Mouse (Mus musculus): ENCODE data around the gene Qrfp. TPM values are rescaled to one million over a fixed set of nuclear protein-coding genes. Genes with fewer than 3 reads are reported as not detected.

The Qrfp gene
- polyA plus RNA-seq, 1 experiment = 1.5 TPM

DNA sequence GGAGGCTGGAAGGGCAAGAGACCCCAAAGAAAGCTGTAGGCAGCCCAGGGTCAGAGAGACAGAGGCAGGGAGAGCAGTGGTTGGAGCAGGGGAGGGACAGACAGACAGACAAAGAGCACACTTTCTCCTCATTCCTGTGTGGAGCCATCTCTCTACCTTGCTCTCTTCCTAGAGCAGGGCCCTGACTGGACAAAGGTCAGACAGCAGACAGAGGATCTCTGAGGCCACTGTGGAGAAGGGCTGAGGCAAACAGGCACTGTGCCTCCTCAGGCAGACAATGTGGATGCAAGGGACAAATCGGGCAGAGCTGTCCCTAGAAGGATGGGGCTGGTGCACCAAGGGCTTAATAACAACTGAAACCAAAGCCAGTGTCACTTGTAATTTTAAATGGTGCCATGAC lies 28.5 kb upstream of the Qrfp start:
- TF ChIP-seq USF1 (IDR thresholded peaks at IDR 0.05; ENCODE audit: low read depth) (no peak), REST (IDR thresholded peaks at IDR 0.05; ENCODE audit: insufficient read depth, insufficient read length) (no peak), E2F4 (IDR thresholded peaks at IDR 0.05; ENCODE audit: insufficient read depth) (no peak), TCF12 (IDR thresholded peaks at IDR 0.05; ENCODE audit: insufficient read depth, poor library complexity, severe bottlenecking) (no peak), CEBPB (IDR thresholded peaks at IDR 0.05; ENCODE audit: insufficient read depth, poor library complexity, severe bottlenecking) (no peak), POLR2AphosphoS2 (IDR thresholded peaks at IDR 0.05; ENCODE audit: insufficient read length, low read depth) (no peak), SRF (IDR thresholded peaks at IDR 0.05; ENCODE audit: control insufficient read depth, insufficient read length, low read depth) (no peak), MYOG (IDR thresholded peaks at IDR 0.05; ENCODE audit: control insufficient read depth in 1 of 3, insufficient read depth in 1 of 3, insufficient read length in 2 of 3, low read depth in 2 of 3) (no peak), POLR2A (IDR thresholded peaks at IDR 0.05; ENCODE audit: insufficient read length, low read depth) (no peak)

DNA sequence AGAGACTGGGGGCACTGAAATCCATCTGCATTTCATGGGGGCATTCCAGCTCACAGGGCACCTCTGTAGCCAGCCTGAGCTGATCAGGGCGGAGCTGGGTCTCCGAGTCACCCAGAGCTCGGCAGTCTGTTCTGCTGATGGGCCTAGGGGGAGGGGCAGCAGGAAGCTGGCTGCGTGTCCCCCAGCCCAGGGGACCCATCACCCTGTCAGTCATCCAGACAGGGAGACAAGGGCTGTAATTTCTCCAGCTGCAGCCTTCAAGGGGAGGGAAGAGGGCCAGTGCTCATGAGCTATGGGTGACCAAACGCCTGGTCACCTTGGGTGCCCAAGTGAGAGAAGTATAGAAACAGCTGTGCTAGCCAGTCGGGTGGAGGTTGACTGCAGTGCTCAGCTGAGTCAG lies 26.6 kb upstream of the Qrfp start:
- Histone ChIP-seq H3K4me2 (ENCODE audit: low read depth) (peak overlapping the region; percentile 12), H3K36me3 (ENCODE audit: control insufficient read depth, insufficient read depth) (no peaks in the 10 kb centered on the region), H3K4me3 (no peak overlapping the region), H3K79me2 (ENCODE audit: control insufficient read depth, insufficient read depth) (no peaks in the 10 kb centered on the region), H3ac (ENCODE audit: control insufficient read depth, insufficient read length) (no peak overlapping the region), H3K27me3 (ENCODE audit: control insufficient read depth, insufficient read depth, insufficient read length) (peaks cover 31% of the 10 kb centered on the region)
- TF ChIP-seq TCF12 (IDR thresholded peaks at IDR 0.05; ENCODE audit: insufficient read depth, poor library complexity, severe bottlenecking) (no peak), MYOD1 (IDR thresholded peaks at IDR 0.05; ENCODE audit: control insufficient read depth in 1 of 3, insufficient read length in 2 of 3, low read depth in 2 of 3) (peak in 1 of 3 experiments; percentile 20)

More for the DNA sequence above, 28.5 kb upstream of the Qrfp start:
- no peaks in the 10 kb centered on the region for H3K79me2 ChIP-seq (ENCODE audit: control insufficient read depth, insufficient read depth)
- peaks cover 42% of the 10 kb centered on the region for H3K27me3 ChIP-seq (ENCODE audit: control insufficient read depth, insufficient read depth, insufficient read length)
- no peaks in the 10 kb centered on the region for H3K36me3 ChIP-seq (ENCODE audit: control insufficient read depth, insufficient read depth)
- H3K4me2 ChIP-seq (ENCODE audit: low read depth) = no peak overlapping the region
- no peak overlapping the region for H3ac ChIP-seq (ENCODE audit: control insufficient read depth, insufficient read length)
- no peak overlapping the region for H3K4me3 ChIP-seq

DNA sequence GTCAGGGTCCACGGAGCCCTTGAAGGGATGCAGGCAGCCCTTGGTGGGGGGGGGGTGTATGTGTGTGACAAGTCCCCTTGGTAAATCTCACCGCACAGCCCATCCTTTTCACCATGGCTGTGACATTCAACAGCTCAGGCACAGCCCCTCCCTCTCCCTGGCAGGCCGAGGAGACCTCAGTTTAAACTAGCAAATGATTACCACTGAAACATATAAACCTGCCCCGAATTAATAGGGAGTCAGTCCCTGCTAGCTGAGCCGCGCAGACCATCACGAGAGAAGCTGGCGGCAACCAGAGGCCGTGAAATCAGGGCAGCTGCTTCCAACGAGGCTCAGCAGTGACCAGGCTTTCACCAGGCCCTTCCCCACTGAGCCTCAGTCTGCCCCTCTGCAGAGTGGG lies 25.7 kb upstream of the Qrfp start:
- Histone ChIP-seq H3K4me3 (no peak overlapping the region), H3K79me2 (ENCODE audit: control insufficient read depth, insufficient read depth) (no peaks in the 10 kb centered on the region), H3ac (ENCODE audit: control insufficient read depth, insufficient read length) (no peak overlapping the region), H3K27me3 (ENCODE audit: control insufficient read depth, insufficient read depth, insufficient read length) (peaks cover 24% of the 10 kb centered on the region), H3K36me3 (ENCODE audit: control insufficient read depth, insufficient read depth) (no peaks in the 10 kb centered on the region), H3K4me2 (ENCODE audit: low read depth) (no peak overlapping the region)
- TF ChIP-seq POLR2AphosphoS2 (IDR thresholded peaks at IDR 0.05; ENCODE audit: insufficient read length, low read depth) (no peak), TCF3 (IDR thresholded peaks at IDR 0.05; ENCODE audit: insufficient read length, low read depth) (no peak), TCF12 (IDR thresholded peaks at IDR 0.05; ENCODE audit: insufficient read depth, poor library complexity, severe bottlenecking) (no peak), USF1 (IDR thresholded peaks at IDR 0.05; ENCODE audit: low read depth) (no peak), MYOD1 (IDR thresholded peaks at IDR 0.05; ENCODE audit: control insufficient read depth in 1 of 3, insufficient read length in 2 of 3, low read depth in 2 of 3) (no peak), SRF (IDR thresholded peaks at IDR 0.05; ENCODE audit: control insufficient read depth, insufficient read length, low read depth) (no peak), E2F4 (IDR thresholded peaks at IDR 0.05; ENCODE audit: insufficient read depth) (no peak)

DNA sequence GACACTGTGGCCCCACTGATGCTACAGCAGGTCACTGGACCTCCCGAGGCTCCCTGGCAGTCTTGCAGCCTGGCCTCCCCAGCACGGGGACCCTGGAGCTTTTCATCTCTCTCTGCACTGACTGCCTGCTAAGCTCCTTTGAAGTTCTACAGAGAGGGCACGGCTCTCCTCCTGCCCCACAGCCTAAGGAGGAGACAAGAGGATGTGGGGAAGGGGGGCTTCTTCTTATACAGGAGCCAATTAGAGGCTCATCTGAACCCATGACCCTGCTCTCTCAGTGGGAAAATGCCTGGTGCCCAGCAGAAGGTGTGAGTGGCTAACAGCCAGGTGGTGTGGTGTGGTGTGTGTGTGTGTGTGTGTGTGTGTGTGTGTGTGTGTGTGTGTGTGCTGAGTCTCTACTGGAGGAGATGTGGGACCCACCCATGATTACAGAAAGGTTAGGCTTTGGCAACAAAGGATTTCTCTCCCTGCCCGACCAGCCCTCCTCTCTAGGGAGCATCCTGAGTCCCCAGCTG lies 18.0 kb upstream of the Qrfp start:
- no peak overlapping the region for H3K4me3 ChIP-seq
- no peak overlapping the region for H3K4me2 ChIP-seq (ENCODE audit: low read depth)
- H3ac ChIP-seq (ENCODE audit: control insufficient read depth, insufficient read length) = no peak overlapping the region
- H3K27me3 ChIP-seq (ENCODE audit: control insufficient read depth, insufficient read depth, insufficient read length) = peaks cover 18% of the 10 kb centered on the region
- no peaks in the 10 kb centered on the region for H3K36me3 ChIP-seq (ENCODE audit: control insufficient read depth, insufficient read depth)
- no peaks in the 10 kb centered on the region for H3K79me2 ChIP-seq (ENCODE audit: control insufficient read depth, insufficient read depth)
- no peak for TF ChIP-seq TCF12 (IDR thresholded peaks at IDR 0.05; ENCODE audit: insufficient read depth, poor library complexity, severe bottlenecking)
- TF ChIP-seq MAX (IDR thresholded peaks at IDR 0.05; ENCODE audit: low read depth) = no peak
- no peak for TF ChIP-seq MYOD1 (IDR thresholded peaks at IDR 0.05; ENCODE audit: control insufficient read depth in 1 of 3, insufficient read length in 2 of 3, low read depth in 2 of 3)
- TF ChIP-seq REST (IDR thresholded peaks at IDR 0.05; ENCODE audit: insufficient read depth, insufficient read length) = no peak
- TF ChIP-seq USF1 (IDR thresholded peaks at IDR 0.05; ENCODE audit: low read depth) = no peak
- no peak for TF ChIP-seq CEBPB (IDR thresholded peaks at IDR 0.05; ENCODE audit: insufficient read depth, poor library complexity, severe bottlenecking)
- TF ChIP-seq TCF3 (IDR thresholded peaks at IDR 0.05; ENCODE audit: insufficient read length, low read depth) = no peak
- TF ChIP-seq E2F4 (IDR thresholded peaks at IDR 0.05; ENCODE audit: insufficient read depth) = no peak
- no peak for TF ChIP-seq MYOG (IDR thresholded peaks at IDR 0.05; ENCODE audit: control insufficient read depth in 1 of 3, insufficient read depth in 1 of 3, insufficient read length in 2 of 3, low read depth in 2 of 3)
- TF ChIP-seq POLR2A (IDR thresholded peaks at IDR 0.05; ENCODE audit: insufficient read length, low read depth) = no peak
- no peak for TF ChIP-seq SRF (IDR thresholded peaks at IDR 0.05; ENCODE audit: control insufficient read depth, insufficient read length, low read depth)
- TF ChIP-seq POLR2AphosphoS2 (IDR thresholded peaks at IDR 0.05; ENCODE audit: insufficient read length, low read depth) = no peak

DNA sequence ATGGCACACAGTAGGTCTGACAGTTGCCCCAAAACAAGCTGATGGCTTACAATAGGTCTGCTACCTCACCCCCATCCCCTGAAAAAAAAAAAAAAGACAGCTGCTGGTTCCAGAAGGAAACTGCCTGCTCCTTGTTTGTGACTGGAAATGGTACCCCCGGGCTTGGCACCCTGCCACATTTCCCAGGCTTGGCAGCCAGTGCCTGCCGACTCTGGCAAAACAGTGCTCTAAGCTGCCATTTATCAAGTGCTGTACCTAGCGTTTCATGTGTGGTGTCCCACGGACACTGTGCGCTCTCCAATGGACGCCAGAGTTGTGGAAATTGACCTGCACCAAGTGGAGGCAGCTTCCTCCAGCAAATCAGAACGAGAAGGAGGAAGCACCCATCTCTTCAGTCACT lies 17.5 kb upstream of the Qrfp start:
- no peak overlapping the region for H3K4me3 ChIP-seq
- no peaks in the 10 kb centered on the region for H3K36me3 ChIP-seq (ENCODE audit: control insufficient read depth, insufficient read depth)
- no peak overlapping the region for H3ac ChIP-seq (ENCODE audit: control insufficient read depth, insufficient read length)
- H3K79me2 ChIP-seq (ENCODE audit: control insufficient read depth, insufficient read depth) = no peaks in the 10 kb centered on the region
- H3K4me2 ChIP-seq (ENCODE audit: low read depth) = no peak overlapping the region
- TF ChIP-seq CEBPB (IDR thresholded peaks at IDR 0.05; ENCODE audit: insufficient read depth, poor library complexity, severe bottlenecking) = no peak
- TF ChIP-seq MYOG (IDR thresholded peaks at IDR 0.05; ENCODE audit: control insufficient read depth in 1 of 3, insufficient read depth in 1 of 3, insufficient read length in 2 of 3, low read depth in 2 of 3) = no peak
- TF ChIP-seq TCF12 (IDR thresholded peaks at IDR 0.05; ENCODE audit: insufficient read depth, poor library complexity, severe bottlenecking) = no peak
- no peak for TF ChIP-seq E2F4 (IDR thresholded peaks at IDR 0.05; ENCODE audit: insufficient read depth)
- TF ChIP-seq MAX (IDR thresholded peaks at IDR 0.05; ENCODE audit: low read depth) = no peak
- no peak for TF ChIP-seq SRF (IDR thresholded peaks at IDR 0.05; ENCODE audit: control insufficient read depth, insufficient read length, low read depth)
- no peak for TF ChIP-seq POLR2AphosphoS2 (IDR thresholded peaks at IDR 0.05; ENCODE audit: insufficient read length, low read depth)
- TF ChIP-seq USF1 (IDR thresholded peaks at IDR 0.05; ENCODE audit: low read depth) = no peak
- TF ChIP-seq MYOD1 (IDR thresholded peaks at IDR 0.05; ENCODE audit: control insufficient read depth in 1 of 3, insufficient read length in 2 of 3, low read depth in 2 of 3) = no peak
- TF ChIP-seq TCF3 (IDR thresholded peaks at IDR 0.05; ENCODE audit: insufficient read length, low read depth) = no peak
- TF ChIP-seq REST (IDR thresholded peaks at IDR 0.05; ENCODE audit: insufficient read depth, insufficient read length) = no peak
- no peak for TF ChIP-seq POLR2A (IDR thresholded peaks at IDR 0.05; ENCODE audit: insufficient read length, low read depth)
- peaks cover 18% of the 10 kb centered on the region for H3K27me3 ChIP-seq (ENCODE audit: control insufficient read depth, insufficient read depth, insufficient read length)

Measured in myocyte (in vitro differentiated cells).